Mouse (Mus musculus) heart, postnatal 0 days (tissue): ENCODE measurements at regions not wholly inside any gene's neighbourhood (a gene's known extent, or its start where the extent isn't known, plus 50 kb on each side); places are given as distances from the start of the nearest gene placed in this dataset.
A peak's percentile ranks its signal among the peaks of the same experiment; 100 is the strongest.

Experiments used
- ATAC-seq: fragments of 200-750 bp; cut with Nextera tagmentation; 2 replicates; pipeline ENCODE4 v1.8.0; 2017; ENCODE audit warnings: low read depth, moderate number of reproducible peaks, moderate library complexity; ENCODE audit not compliant: insufficient read depth
- DNase-seq: peaks from one replicate; pipeline ENCODE4 v3.0.0-alpha.2; 2016; ENCODE audit warnings: low spot score
- H3K27ac ChIP-seq: fragments of 300-500 bp; sonication (generic); 2 replicates; pipeline ENCODE4 v1.5.1; 2014; ENCODE audit warnings: low read depth, mild to moderate bottlenecking
- H3K27me3 ChIP-seq: fragments of 300-500 bp; sonication (generic); 2 replicates; pipeline ENCODE4 v1.6.1; 2014; ENCODE audit warnings: low read length, mixed read lengths; ENCODE audit not compliant: control insufficient read depth, insufficient read depth
- H3K36me3 ChIP-seq: fragments of 300-500 bp; sonication (generic); replicated peaks from 2 replicates; pipeline ENCODE4 v1.6.1; 2014; ENCODE audit warnings: low read length, mixed read lengths; ENCODE audit not compliant: control insufficient read depth, insufficient read depth
- H3K4me1 ChIP-seq: fragments of 300-500 bp; sonication (generic); 2 replicates; pipeline ENCODE4 v1.6.1; 2014; ENCODE audit warnings: antibody characterized with exemption; ENCODE audit not compliant: control insufficient read depth, insufficient read depth
- H3K4me2 ChIP-seq: fragments of 300-500 bp; sonication (generic); 2 replicates; pipeline ENCODE4 v1.6.1; 2014; ENCODE audit warnings: low read depth, mild to moderate bottlenecking, low read length, moderate library complexity
- H3K4me3 ChIP-seq: fragments of 300-500 bp; sonication (generic); 2 replicates; pipeline ENCODE4 v1.5.1; 2014; ENCODE audit warnings: low read depth, low read length
- H3K9ac ChIP-seq: fragments of 300-500 bp; sonication (generic); replicated peaks from 2 replicates; pipeline ENCODE4 v1.6.1; 2014; ENCODE audit warnings: low read depth, low read length, mixed read lengths
- H3K9me3 ChIP-seq: fragments of 300-500 bp; sonication (generic); replicated peaks from 2 replicates; pipeline ENCODE4 v1.6.1; 2016; ENCODE audit warnings: low read length; ENCODE audit not compliant: control insufficient read depth
- CTCF ChIP-seq: IDR thresholded peaks from 2 replicates; pipeline ENCODE4 v1.5.1; 2016; ENCODE audit warnings: antibody characterized with exemption, control low read depth, low read depth
- EP300 ChIP-seq: IDR thresholded peaks from 2 replicates; pipeline ENCODE4 v1.6.1; 2016; ENCODE audit warnings: antibody characterized with exemption, low read depth
- WGBS: fragments of 180-500 bp; shearing (Covaris S2); extraction: QIAGEN DNeasy Blood & Tissue Kit; methylation state at CpG from one replicate; pipeline ENCODE4 v1.1.7; 2014; 5-methylcytosine and 5-hydroxymethylcytosine counted together

DNA sequence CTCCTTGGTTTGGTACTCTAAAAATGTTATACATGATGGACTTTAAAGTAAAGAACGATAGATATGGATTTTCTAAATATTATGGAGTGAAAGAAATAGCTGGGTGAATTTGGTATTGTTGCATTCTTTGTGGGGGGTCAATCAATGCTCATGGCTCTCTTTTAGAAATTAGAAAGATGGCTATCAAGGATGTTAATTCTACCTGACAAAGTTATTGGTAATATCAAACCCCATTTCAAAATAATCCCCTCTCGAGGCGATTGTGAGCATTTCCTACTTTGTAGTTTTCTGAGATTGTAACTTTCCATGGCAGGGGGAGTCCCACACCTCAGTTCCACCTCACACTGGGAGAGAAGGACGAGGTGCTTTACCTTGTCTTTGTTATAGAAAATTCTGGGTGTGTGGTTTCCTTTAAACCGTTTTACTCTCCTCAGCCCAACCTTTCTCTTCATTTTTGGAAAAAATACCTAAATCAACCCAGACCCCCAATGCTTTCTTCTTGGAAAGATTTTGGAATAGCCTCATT lies 421.3 kb upstream of the Ubash3b start:
- Histone ChIP-seq H3K27me3 (no peaks in the 10 kb centered on the region), H3K4me3 (peak overlapping the region; percentile 58), H3K4me2 (peak overlapping the region; percentile 61), H3K4me1 (peaks cover 3% of the 10 kb centered on the region; the same call in 1 of the 2 replicates), H3K27ac (0 out of 2 replicates have a peak overlapping the region, but pooled peaks have one; percentile 26), H3K36me3 (no peaks in the 10 kb centered on the region), H3K9me3 (no peaks in the 10 kb centered on the region), H3K9ac (peak overlapping the region; percentile 62)
- ATAC-seq, result no peak
- TF ChIP-seq CTCF (no peak), EP300 (no peak)
- no peak for DNase-seq
- 55% methylated on average over 5 of the region's 5 CpGs for WGBS

DNA sequence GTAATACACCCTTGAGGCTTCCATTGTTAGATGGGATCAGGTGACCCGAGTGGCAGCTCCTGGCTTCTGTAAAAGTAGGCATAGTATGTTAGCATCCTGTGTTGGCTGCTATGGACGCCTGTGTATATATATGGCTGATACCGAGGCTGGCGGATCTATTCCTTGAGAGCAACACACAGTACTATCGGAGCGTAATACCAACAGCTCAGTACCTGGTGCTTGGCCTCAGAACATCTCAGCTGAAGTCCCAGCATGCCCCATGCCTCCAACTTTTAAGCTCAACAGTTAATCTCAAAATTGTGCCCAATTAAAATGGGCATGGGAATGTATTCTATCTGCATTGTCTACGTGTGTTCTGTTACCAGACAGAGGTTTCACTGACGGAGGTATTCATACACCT lies 420.7 kb upstream of the Ubash3b start:
- no peaks in the 10 kb centered on the region for H3K9me3 ChIP-seq
- no peaks in the 10 kb centered on the region for H3K27me3 ChIP-seq

DNA sequence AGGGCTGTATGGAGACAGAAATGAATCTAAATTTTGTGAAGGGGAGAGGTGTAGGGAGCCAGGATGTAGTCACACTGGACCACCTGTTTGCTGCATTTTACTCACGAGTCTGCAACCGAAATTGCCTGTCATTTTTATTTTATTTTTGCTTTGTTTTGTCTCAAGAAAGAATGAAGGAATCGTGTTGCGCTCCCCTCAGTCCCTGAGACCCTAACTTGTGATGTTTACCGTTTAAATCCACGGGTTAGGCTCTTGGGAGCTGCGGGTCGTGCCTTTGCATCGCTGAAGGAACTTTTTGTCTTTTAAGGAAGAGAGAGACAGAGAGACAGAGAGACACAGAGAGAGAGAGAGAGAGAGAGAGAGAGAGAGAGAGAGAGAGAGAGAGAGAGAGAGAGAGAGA lies 420.2 kb upstream of the Ubash3b start:
- H3K4me1 ChIP-seq, result peaks cover 3% of the 10 kb centered on the region; the same call in 1 of the 2 replicates
- H3K4me3 ChIP-seq, result peak overlapping the region; percentile 58
- ATAC-seq (no peak), DNase-seq (no peak)
- H3K27me3 ChIP-seq, result no peaks in the 10 kb centered on the region
- WGBS, result 17% methylated on average over 9 of the region's 9 CpGs
- TF ChIP-seq EP300, result no peak
- no peak for TF ChIP-seq CTCF
- peak overlapping the region; percentile 62 for H3K9ac ChIP-seq
- peak overlapping the region; percentile 73; the same call in 1 of the 2 replicates for H3K27ac ChIP-seq
- no peaks in the 10 kb centered on the region for H3K9me3 ChIP-seq
- H3K36me3 ChIP-seq, result no peaks in the 10 kb centered on the region
- H3K4me2 ChIP-seq, result peak overlapping the region; percentile 61

More for the DNA sequence above, 420.7 kb upstream of the Ubash3b start:
- 34% methylated on average over 8 of the region's 8 CpGs for WGBS
- ATAC-seq, result no peak
- no peak for TF ChIP-seq CTCF
- TF ChIP-seq EP300, result no peak
- H3K4me3 ChIP-seq, result peak overlapping the region; percentile 58
- no peaks in the 10 kb centered on the region for H3K36me3 ChIP-seq
- peak overlapping the region; percentile 62 for H3K9ac ChIP-seq
- peak; percentile 37 for DNase-seq
- peaks cover 3% of the 10 kb centered on the region; the same call in 1 of the 2 replicates for H3K4me1 ChIP-seq
- H3K27ac ChIP-seq, result peak overlapping the region; percentile 73; the same call in 1 of the 2 replicates
- peak overlapping the region; percentile 61 for H3K4me2 ChIP-seq

DNA sequence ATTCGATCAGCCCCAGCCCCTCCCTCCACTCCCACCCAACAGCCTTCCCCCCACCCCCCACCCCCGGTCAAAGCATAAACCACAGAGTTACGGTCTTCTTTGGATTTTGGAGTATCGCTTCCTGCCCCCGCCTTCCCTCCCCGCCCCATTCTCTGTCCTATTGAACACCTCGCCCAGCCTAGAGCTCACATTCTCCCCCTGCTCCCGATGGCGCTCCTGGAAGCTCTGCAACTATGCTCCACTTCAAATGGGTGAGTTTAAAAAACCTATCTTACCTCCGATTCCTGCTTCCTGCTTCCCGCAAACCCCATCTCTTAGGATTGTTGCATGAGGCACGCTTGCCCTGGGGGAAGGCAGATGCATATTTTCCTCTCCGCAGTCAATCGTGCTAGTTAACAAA lies 419.7 kb upstream of the Ubash3b start:
- DNase-seq (no peak), ATAC-seq (no peak)
- WGBS, result under 1% methylated on average over 14 of the region's 14 CpGs

DNA sequence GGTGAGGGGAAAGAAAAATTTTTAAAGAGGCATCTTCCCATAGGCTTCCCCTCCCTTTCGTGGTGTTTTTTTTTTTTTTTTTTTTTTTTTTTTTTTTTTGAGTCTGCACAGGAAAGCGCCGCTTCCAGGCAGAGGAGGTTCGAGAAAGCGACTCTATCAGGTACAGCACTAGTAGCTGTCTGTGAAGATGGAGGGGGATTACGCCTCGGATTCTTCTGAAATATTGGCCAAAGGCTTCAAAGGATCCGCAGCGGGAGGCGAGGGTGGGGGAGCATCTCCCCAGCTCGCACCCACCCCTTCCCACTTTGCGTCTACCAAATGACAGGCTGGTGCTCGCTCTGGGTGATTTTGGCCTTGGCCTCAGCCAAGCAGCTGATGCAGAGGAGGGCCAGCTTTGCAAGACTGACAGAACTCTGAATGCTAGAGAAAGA lies 419.1 kb upstream of the Ubash3b start:
- no peak for TF ChIP-seq CTCF
- TF ChIP-seq EP300, result no peak
- Histone ChIP-seq H3K9me3 (no peaks in the 10 kb centered on the region), H3K4me3 (peak overlapping the region; percentile 58), H3K9ac (peak overlapping the region; percentile 62), H3K4me1 (peaks cover 3% of the 10 kb centered on the region; the same call in 1 of the 2 replicates), H3K27ac (peak overlapping the region; percentile 73), H3K36me3 (no peaks in the 10 kb centered on the region), H3K4me2 (peak overlapping the region; percentile 61), H3K27me3 (no peaks in the 10 kb centered on the region)
- peak; percentile 54 for ATAC-seq
- under 1% methylated on average over 13 of the region's 13 CpGs for WGBS
- peak; percentile 54 for DNase-seq

More for the DNA sequence above, 419.7 kb upstream of the Ubash3b start:
- Histone ChIP-seq H3K27me3 (no peaks in the 10 kb centered on the region), H3K9ac (peak overlapping the region; percentile 62), H3K27ac (peak overlapping the region; percentile 73), H3K4me1 (peaks cover 3% of the 10 kb centered on the region; the same call in 1 of the 2 replicates), H3K9me3 (no peaks in the 10 kb centered on the region), H3K4me3 (peak overlapping the region; percentile 58), H3K4me2 (peak overlapping the region; percentile 61), H3K36me3 (no peaks in the 10 kb centered on the region)
- TF ChIP-seq CTCF (no peak), EP300 (no peak)
